Mouse (Mus musculus) ovary, postnatal 14 days (tissue): ENCODE data around the gene Syt5.
"Not testable (repeated sequence)": the region's sequence is repeated elsewhere in the genome, so short reads cannot be mapped to it uniquely, and the experiment has no call there.

Source experiments
- DNase-seq: peaks from one replicate; pipeline ENCODE4 v3.0.0; 2022; ENCODE audit warnings: low spot score

Gene Syt5

GRCm38 (mm10) chr7:4547221-4547641 is at the start of gene Syt5:
Gene Syt5 (minus strand): TSS chr7:4547541.
- no peak for DNase-seq

DNA sequence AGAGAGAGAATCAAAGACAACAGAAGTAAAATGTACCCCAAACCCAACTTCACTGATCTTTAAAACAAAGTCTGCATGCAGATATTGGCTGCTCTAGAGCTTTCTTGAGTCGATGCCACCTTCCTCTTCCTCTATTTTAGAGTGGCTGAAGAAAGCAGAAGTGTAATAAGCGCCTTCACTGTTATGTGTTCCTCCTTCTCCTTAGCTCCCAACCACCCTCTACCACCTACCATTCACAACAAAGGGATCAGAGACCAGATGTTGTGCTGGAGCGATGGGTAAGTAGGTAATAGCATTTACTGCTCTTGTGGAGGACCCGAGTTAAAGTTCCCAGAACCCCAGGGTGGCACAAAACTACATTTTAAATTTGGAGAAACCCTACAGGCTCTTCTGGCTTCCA is 49.7 kb upstream of the Syt5 start:
- not testable (repeated sequence) for DNase-seq

DNA sequence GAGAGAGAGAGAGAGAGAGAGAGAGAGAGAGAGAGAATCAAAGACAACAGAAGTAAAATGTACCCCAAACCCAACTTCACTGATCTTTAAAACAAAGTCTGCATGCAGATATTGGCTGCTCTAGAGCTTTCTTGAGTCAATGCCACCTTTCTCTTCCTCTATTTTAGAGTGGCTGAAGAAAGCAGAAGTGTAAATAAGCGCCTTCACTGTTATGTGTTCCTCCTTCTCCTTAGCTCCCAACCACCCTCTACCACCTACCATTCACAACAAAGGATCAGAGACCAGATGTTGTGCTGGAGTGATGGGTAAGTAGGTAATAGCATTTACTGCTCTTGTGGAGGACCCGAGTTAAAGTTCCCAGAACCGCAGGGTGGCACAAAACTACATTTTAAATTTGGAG is 34.1 kb upstream of the Syt5 start:
- DNase-seq, result not testable (repeated sequence)

DNA sequence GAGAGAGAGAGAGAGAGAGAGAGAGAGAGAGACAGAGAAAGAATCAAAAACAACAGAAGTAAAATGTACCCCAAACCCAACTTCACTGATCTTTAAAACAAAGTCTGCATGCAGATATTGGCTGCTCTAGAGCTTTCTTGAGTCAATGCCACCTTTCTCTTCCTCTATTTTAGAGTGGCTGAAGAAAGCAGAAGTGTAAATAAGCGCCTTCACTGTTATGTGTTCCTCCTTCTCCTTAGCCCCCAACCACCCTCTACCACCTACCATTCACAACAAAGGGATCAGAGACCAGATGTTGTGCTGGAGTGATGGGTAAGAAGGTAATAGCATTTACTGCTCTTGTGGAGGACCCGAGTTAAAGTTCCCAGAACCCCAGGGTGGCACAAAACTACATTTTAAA is 25.0 kb upstream of the Syt5 start:
- DNase-seq, result not testable (repeated sequence)

DNA sequence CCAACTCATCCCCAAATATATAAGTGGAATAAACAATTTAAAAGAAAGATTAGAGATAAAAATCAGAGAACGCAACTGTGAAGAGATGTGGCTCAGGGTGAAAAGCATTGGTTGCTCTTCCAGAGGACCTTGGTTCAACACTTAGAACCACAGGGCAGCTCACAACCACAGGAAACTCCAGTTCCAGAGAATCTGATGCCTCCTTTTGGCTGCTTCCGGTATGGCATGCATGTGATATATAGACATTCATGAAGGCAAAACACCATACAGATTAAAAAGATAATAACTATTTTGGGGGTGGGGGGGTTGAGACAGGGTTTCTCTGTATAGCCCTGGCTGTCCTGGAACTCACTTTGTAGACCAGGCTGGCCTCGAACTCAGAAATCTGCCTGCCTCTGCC is 15.3 kb upstream of the Syt5 start:
- DNase-seq, result no peak

DNA sequence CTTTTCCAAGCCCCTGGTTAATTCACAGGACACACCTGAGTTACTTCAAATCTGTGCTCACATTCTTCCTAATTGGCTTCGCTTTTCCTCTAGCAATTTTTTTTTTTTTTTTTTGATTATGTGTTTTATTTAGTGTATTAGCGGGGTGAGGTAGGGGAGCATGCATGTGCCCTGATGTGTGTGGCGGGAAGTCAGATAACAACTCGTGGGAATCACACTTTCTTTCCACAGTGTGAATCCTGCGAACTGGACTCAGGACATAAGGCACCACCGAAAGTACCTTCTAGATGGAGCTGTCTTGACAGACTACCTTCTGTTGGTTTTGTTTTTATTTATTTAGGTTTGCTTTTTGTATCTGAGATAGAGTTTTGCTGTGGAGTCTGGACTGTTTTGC is 9.8 kb upstream of the Syt5 start:
- DNase-seq, result no peak

GRCm38 (mm10) chr7:4556256-4557166 is 9.2 kb upstream of the Syt5 start:
- peak; percentile 68 for DNase-seq

DNA sequence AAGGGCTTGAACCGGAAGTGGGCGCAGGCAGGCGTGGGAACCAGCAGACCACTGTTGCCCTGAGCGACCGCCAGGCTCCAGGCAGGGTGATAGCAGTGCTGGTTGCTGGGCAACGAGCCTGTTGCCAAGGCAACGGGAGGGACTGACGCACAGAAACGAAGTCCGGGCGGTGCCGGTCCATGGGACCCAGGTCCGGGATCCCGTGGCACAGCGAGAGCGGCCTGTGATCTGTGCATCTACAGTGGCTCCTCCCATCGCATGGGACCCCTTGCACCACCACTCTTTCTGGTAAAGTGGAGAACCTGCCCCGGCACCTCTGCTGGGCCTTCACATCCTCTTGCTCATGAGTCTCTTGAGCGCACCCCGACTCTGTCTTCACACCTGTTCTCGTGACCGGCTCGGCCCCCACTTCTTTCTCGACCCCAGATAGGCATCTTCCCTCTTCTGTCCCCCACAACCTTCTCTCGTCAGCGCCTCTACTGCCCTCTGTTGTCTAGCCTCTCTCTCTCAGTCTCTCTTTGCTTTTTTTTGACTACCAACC is 680 bp downstream of the Syt5 start:
- DNase-seq, result peak; percentile 47

- DNase-seq, result no peak
Measured at GRCm38 (mm10) chr7:4546050-4546449, 1.3 kb downstream of the Syt5 start.

GRCm38 (mm10) chr7:4542013-4542412 is 5.3 kb downstream of the Syt5 start:
- DNase-seq, result no peak

GRCm38 (mm10) chr7:4541344-4541743 is 6.0 kb downstream of the Syt5 start:
- no peak for DNase-seq

DNA sequence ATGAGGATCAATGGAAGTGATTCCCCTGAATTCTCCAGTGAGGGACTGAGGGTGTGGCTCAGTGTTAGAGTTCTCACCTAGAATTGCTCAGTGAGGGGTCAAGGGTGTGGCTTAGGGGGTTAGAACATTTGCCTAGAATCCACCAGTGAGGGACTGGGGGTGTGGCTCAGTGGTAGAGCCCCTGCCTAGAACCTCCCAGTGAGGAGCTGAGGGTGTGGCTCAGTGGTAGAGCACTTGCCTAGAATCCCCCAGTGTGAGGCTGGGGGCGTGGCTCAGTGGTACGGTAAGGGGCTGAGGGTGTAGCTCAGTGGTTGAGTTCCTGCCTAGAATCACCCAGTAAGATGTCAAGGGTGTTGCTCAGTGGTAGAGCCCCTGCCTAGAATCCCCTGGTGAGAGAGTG is 8.3 kb downstream of the Syt5 start:
- DNase-seq, result no peak

DNA sequence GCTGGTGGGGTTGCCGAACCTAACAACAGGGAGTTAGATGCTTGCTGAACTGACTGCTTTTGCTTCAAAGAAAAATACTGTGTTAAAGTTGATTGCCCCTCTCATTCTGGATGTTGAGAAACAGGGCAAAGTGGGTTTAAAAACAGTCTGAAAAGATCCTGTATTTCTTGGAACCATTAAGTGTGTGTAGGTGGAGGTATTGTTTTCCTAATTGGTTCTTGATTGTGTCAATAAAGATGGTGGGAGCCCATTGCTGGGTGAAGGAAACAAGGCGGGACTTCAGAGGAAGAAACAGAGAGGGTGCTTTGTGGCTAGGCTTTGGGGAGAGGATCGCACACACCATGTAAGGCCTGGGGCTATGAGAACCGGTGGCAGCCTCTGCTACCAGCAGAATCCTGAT is 10.2 kb downstream of the Syt5 start:
- DNase-seq, result no peak

GRCm38 (mm10) chr7:4536369-4536768 is 11.0 kb downstream of the Syt5 start:
- no peak for DNase-seq

DNA sequence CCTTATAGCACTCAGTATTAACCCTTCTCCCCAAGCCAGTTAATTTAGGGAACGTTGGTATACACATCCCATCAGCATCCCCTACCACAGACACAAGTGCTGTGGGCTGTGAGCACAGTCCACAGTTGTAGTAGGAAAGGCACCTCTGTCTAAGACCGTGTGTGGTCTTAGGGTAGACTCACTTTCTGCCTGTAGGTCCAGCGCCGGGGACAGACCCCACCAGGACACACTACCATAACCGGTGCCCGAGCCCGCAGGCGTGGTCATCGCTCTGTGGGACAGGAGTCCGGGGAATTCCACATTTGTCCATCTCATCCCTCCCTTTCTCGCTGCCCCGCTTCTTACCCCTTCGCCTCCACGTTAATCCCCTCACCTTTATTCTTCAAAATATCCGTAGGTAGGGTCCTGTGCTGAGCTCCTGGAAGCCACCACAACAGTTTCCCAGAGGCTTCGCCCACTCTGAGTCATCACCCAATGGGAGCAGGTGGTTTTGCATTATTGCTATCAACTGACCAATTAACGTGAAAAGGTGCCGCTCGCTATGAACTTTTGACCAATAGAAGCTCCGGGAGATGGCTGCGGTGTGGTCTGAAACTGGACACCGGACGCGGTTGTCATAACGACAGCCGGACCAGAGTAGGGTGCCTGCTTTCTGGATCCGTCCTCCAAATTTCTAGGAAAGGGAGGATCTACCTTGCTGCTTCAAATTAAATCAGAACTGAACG is 15.2 kb downstream of the Syt5 start, which contains the start of gene Dnaaf3:
Gene Dnaaf3 (minus strand): TSS at position 449 of the 725 bp plus-strand sequence.
- peak; percentile 54 for DNase-seq

GRCm38 (mm10) chr7:4530166-4530565 is 17.2 kb downstream of the Syt5 start:
- not testable (repeated sequence) for DNase-seq

DNA sequence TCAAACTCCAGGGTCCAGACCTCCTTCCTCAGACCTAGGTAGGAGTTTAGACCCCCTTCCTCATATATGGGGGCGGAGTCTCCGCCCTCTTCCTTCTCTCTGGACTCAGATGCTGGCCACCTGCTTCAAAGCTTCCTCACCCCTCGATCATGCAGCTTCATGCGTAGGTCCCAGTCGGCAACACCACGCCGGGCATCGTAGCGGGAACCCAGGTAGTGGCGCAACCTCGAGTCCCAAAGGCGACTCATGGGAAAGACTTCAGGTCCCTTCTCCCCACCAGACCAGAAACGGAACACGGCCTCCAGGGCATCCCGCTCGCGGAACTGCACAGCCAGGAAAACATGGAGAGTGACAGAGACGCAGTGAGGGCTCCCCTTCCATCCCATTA is 20.0 kb downstream of the Syt5 start:
- DNase-seq, result no peak

DNA sequence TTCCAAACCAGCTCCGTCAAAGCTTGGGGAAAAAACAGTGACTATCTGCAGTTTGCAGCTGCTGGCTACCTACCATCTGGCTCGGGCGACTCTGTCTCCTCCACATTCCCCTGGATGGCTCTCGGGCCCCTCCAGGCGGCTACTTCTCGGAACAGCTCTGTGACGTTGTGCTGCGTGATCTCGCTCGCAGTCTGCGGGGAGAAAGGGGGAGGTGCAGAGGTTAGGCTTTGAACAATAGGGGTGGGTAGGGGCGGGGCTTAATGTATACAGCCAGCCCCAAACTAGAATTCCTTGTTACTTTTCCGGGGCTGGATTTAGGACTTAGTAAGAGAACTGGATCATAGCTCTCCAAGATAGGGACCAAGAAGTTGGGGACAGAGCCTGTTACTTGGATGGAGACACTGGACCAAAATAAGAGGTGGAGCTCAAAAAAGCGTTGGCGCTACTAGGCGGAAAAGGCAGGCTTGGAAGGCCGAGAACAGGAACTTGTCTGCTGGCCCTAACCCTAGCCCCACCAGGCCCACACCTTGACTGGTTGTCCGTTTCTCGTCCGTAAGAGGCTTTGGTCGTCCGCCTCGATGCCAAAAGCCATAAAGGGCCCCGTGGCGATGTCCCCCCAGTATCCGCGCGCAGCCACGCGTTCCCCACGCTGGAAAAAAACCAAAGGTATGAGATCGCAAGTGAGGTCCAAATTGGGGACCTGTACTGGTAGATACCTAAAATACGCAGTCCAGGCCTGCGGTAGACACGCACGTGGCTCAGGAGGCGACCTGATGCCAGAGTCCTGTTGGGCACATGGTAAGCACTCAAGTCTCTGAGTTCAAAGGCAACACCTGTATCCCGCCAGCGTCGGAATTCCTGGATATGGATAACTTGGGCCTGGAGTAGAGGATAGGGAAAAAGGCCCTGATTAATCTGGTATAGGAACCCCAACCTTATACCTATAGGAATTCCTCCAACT is 20.7 kb downstream of the Syt5 start:
- peak; percentile 75 for DNase-seq

DNA sequence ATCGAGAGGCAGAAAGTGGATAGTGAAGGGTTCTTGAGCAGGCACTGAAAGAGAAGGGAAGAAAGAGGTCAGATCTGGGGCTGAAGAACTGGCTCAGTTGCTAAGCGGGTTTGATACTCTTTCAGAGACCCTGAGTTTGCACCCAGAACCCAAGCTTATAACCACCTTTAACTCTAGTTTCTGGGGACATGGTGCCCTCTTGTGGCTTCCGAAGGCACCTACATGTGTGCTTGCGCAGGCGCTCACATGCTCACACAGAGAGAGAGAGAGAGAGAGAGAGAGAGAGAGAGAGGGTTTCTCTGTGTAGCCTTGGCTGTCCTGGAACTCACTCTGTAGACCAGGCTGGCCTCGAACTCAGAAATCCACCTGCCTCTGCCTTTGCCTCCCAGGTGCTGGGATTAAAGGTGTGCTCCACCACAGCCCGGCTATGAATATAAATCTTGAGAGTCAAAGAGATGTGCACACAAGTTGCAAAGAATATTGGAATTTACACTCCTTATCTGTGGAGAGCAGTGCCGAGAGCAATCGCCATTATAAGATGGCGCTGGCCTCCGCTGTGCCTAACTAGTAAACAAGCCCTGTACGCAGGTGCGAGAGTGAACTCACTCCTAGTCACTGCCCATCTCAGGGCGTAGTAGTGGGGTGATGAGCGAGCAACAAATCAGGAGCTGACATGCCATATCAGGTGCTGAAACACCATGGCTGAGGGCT is 23.0 kb downstream of the Syt5 start, which contains the start of gene Tnni3:
Gene Tnni3 (minus strand): TSS at position 18 of the 711 bp plus-strand sequence.
- DNase-seq, result not testable (repeated sequence)

DNA sequence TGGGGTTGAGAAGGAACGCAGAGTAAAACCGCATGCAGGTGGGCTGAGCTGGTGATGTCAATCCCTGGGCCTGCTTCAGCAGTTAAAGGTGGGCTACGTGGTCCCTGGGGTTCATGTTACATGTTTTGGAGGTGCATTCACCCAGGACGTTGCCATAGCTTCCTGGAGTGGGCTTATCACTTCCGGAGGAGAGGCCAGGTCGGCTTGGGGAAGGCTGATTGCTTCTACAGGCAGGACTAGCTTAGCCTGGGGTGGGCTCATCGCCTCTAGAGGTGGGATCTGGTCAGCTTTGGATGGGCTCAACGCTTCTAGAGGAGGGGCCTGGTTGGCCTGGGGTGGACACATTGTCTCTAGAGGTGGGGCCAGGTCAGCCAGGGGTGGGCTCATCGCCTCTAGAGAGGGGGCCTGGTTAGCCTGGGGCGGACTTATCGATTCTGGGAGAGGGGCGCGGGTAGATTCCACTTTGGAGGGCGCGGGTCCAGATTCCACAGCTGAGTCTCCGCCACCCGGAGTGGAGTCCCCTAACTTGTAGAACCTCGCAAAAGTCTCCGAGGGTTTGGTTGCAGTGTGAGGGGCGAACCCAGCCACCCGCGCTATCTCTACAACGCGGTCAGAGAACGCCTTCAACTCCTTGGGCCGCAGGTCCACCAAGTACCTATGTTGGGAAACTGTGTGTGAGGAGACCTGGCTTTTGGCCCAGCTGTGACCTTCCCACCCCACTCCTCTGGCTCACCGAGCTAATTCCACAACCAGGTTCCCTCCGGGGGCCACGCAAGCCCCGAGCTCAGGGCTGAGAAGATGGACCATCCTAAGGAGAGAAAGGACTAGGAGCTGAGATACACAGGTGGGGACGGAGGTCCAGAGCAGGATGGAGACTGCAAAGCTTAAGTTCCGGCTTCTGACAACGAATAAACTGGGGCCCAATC is 23.9 kb downstream of the Syt5 start:
- DNase-seq, result no peak
